9 mouse cellular contexts compared by ENCODE assay signal in the genomic region with DNA sequence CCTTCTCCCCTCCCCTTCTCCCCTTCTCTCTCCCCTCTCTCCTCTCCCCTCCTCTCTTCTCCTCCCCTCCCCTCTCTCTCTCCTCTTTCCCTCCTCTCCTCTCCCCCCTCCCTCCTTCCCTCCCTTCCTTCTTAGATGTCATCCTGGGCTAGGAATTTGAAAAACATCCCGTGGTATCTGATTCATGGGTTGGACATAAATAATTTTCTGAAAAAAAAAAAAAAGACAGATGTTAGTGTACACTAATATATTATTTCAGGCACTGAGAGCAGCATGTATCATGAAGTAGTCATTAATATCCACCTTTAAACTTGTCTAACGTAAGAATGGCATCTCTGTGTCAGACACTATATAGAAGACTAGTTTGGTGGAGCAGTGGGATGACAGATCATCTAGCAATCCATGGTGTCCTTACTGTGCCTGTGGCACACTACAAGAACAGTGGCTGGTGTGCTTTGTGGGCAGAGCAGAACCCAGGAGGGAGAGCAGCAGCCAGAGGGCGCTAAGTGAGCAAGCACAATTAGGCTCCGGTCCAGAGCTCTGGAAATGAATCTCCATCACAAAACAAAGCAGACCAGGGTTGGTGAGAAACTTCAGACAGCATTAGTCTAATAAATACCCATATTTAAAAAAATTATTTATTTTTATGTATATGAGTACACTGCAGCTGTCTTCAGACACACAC. TPM values are rescaled to one million over a fixed set of nuclear protein-coding genes. Genes with fewer than 3 reads are reported as not detected.
DNase-seq lines count a peak whose midpoint lies in the region; ATAC-seq and TF ChIP-seq lines count a peak whose summit lies in the region.
"Had no signal": no experiment of that assay in that cellular context is flagged by ENCODE, and none has a peak within 500 bp of the region (broad histone marks: within the 10 kb centered on the region; RNA-seq: fewer than 3 reads in every experiment).

No protein-coding gene starts in this region.

- TF ChIP-seq POLR2A in MEL (IDR thresholded peaks at IDR 0.05; ENCODE audit: control insufficient read depth in 1 of 2, insufficient read depth in 1 of 2, low read depth in 1 of 2, low read length in 2 of 2, poor library complexity in 1 of 2): no peak

- peak; percentile 25 for DNase-seq in gastrocnemius, postnatal 10 days
- DNase-seq in gastrocnemius, postnatal 25 days: no peak
- no peak for DNase-seq in liver, embryonic 14.5 days (ENCODE audit: low read depth in 3 of 3, low spot score in 3 of 3)
- no peak for DNase-seq in liver, embryonic 11.5 days (ENCODE audit: low spot score)
- peak; percentile 19 for DNase-seq in MEL (ENCODE audit: low read depth, low spot score)
- DNase-seq in liver, postnatal 0 days: no peak
- no peak for DNase-seq in left cerebral cortex, postnatal 14 days (ENCODE audit: low spot score in 2 of 2)

- H3K36me3 ChIP-seq in liver, embryonic 14.5 days (replicated peaks; ENCODE audit: control insufficient read depth, insufficient read depth, low read depth): no peaks in the 10 kb centered on the region
- H3K36me3 ChIP-seq in liver, embryonic 11.5 days (ENCODE audit: control insufficient read depth, insufficient read depth, low read length): no peaks in the 10 kb centered on the region
- no peaks in the 10 kb centered on the region for H3K36me3 ChIP-seq in MEL (ENCODE audit: control insufficient read depth in 1 of 2, insufficient read depth in 2 of 2, low read length in 2 of 2)
- H3K36me3 ChIP-seq in liver, postnatal 0 days (replicated peaks; ENCODE audit: insufficient read depth, low read length): no peaks in the 10 kb centered on the region
- H3K36me3 ChIP-seq: hindbrain, embryonic 15.5 days had no signal

- no peak overlapping the region for H3K9ac ChIP-seq in liver, embryonic 14.5 days (replicated peaks)
- H3K9ac ChIP-seq in liver, embryonic 11.5 days (ENCODE audit: low read depth, low read length): no peak overlapping the region
- no peak overlapping the region for H3K9ac ChIP-seq in MEL (ENCODE audit: control insufficient read depth, low read depth, low read length, poor library complexity, severe bottlenecking)
- no peak overlapping the region for H3K9ac ChIP-seq in liver, postnatal 0 days (replicated peaks)
- H3K9ac ChIP-seq: hindbrain, embryonic 15.5 days had no signal

- intact Hi-C loops in left cerebral cortex, postnatal 14 days (cut with DNase I): no loop called here

- peak; percentile 60 for TF ChIP-seq CTCF in liver, embryonic 14.5 days (IDR thresholded peaks at IDR 0.05; ENCODE audit: low read depth)
- peak; percentile 15 to 69 (median 50); a peak in 5 of 6 replicates for TF ChIP-seq CTCF in MEL (IDR thresholded peaks at IDR 0.05 in 2 of 3, conservative IDR thresholded peaks at IDR 0.05 in 1 of 3; ENCODE audit: control insufficient read depth in 1 of 3, insufficient read depth in 1 of 3, low read depth in 2 of 3, low read length in 3 of 3, poor library complexity in 1 of 3, severe bottlenecking in 1 of 3)
- TF ChIP-seq CTCF in liver, postnatal 0 days (IDR thresholded peaks at IDR 0.05; ENCODE audit: low read depth): peak; percentile 49

- no peak overlapping the region for H3K27ac ChIP-seq in liver, embryonic 14.5 days
- no peak overlapping the region for H3K27ac ChIP-seq in liver, embryonic 11.5 days (ENCODE audit: low read depth, low read length)
- no peak overlapping the region for H3K27ac ChIP-seq in MEL (ENCODE audit: control insufficient read depth, low read depth, low read length)
- no peak overlapping the region for H3K27ac ChIP-seq in liver, postnatal 0 days (ENCODE audit: low read depth)
- H3K27ac ChIP-seq: hindbrain, embryonic 15.5 days had no signal

- H3K79me2 ChIP-seq in MEL (ENCODE audit: control insufficient read depth, insufficient read depth, low read length, poor library complexity): no peaks in the 10 kb centered on the region

- no peak overlapping the region for H3K4me2 ChIP-seq in liver, embryonic 14.5 days (ENCODE audit: low read depth)
- H3K4me2 ChIP-seq in liver, embryonic 11.5 days: no peak overlapping the region
- H3K4me2 ChIP-seq in liver, postnatal 0 days (ENCODE audit: low read depth, low read length): no peak overlapping the region
- H3K4me2 ChIP-seq: hindbrain, embryonic 15.5 days had no signal

- H3K27me3 ChIP-seq in liver, embryonic 14.5 days (ENCODE audit: control insufficient read depth, insufficient read depth, low read length): no peaks in the 10 kb centered on the region
- H3K27me3 ChIP-seq in liver, embryonic 11.5 days (replicated peaks; ENCODE audit: control insufficient read depth, insufficient read depth, low read length): no peaks in the 10 kb centered on the region
- H3K27me3 ChIP-seq in MEL (ENCODE audit: control insufficient read depth in 1 of 2, insufficient read depth in 2 of 2, low read length in 2 of 2): peaks cover 9 to 10% of the 10 kb centered on the region in 2 experiments
- no peaks in the 10 kb centered on the region for H3K27me3 ChIP-seq in liver, postnatal 0 days (ENCODE audit: insufficient read depth, low read length)
- H3K27me3 ChIP-seq: hindbrain, embryonic 15.5 days had no signal

- no peak; the same call in 1 of the 2 replicates for TF ChIP-seq RAD21 in MEL (IDR thresholded peaks at IDR 0.05; ENCODE audit: low read depth, low read length)

- ATAC-seq in liver, embryonic 14.5 days (ENCODE audit: insufficient read depth): no peak
- no peak for ATAC-seq in liver, embryonic 11.5 days (replicated peaks; ENCODE audit: low FRiP score)
- ATAC-seq in liver, postnatal 0 days: no peak
- ATAC-seq in monocyte, adult 5-6 weeks (replicated peaks; ENCODE audit: insufficient number of reproducible peaks, low FRiP score, low TSS enrichment, poor library complexity, severe bottlenecking): no peak

- no peak for TF ChIP-seq EP300 in liver, embryonic 14.5 days (IDR thresholded peaks at IDR 0.05; ENCODE audit: low read depth)
- TF ChIP-seq EP300 in MEL (IDR thresholded peaks at IDR 0.05; ENCODE audit: low read depth in 1 of 2, low read length in 2 of 2): no peak
- TF ChIP-seq EP300 in liver, postnatal 0 days (IDR thresholded peaks at IDR 0.05; ENCODE audit: low read depth): no peak

- no peaks in the 10 kb centered on the region for H3K4me1 ChIP-seq in liver, embryonic 14.5 days (replicated peaks; ENCODE audit: control insufficient read depth in 2 of 2, insufficient read depth in 2 of 2, low read length in 1 of 2)
- H3K4me1 ChIP-seq in liver, embryonic 11.5 days (replicated peaks; ENCODE audit: control insufficient read depth, insufficient read depth, low read length): no peaks in the 10 kb centered on the region
- no peaks in the 10 kb centered on the region for H3K4me1 ChIP-seq in MEL (ENCODE audit: control insufficient read depth in 1 of 2, insufficient read depth in 2 of 2, low read length in 2 of 2)
- no peaks in the 10 kb centered on the region for H3K4me1 ChIP-seq in liver, postnatal 0 days (ENCODE audit: insufficient read depth)
- H3K4me1 ChIP-seq: hindbrain, embryonic 15.5 days had no signal

- WGBS in liver, embryonic 14.5 days (ENCODE audit: insufficient replicate concordance): 44% methylated on average over 4 of the region's 4 CpGs
- WGBS in liver, embryonic 11.5 days: 52% methylated on average over 4 of the region's 4 CpGs
- 61% methylated on average over 4 of the region's 4 CpGs for WGBS in liver, postnatal 0 days (ENCODE audit: insufficient replicate concordance)

- H3K9me3 ChIP-seq in liver, embryonic 14.5 days (ENCODE audit: control insufficient read depth, low read length): no peaks in the 10 kb centered on the region
- no peaks in the 10 kb centered on the region for H3K9me3 ChIP-seq in liver, embryonic 11.5 days (ENCODE audit: control insufficient read depth, low read length)
- H3K9me3 ChIP-seq in MEL (replicated peaks; ENCODE audit: insufficient read depth, low read length): no peaks in the 10 kb centered on the region
- no peaks in the 10 kb centered on the region for H3K9me3 ChIP-seq in liver, postnatal 0 days (ENCODE audit: low read length)
- H3K9me3 ChIP-seq: hindbrain, embryonic 15.5 days had no signal

- no peak overlapping the region for H3K4me3 ChIP-seq in liver, embryonic 14.5 days (ENCODE audit: insufficient read depth in 1 of 2, low read depth in 2 of 2, low read length in 2 of 2)
- no peak overlapping the region for H3K4me3 ChIP-seq in liver, embryonic 11.5 days (ENCODE audit: low read depth, low read length)
- no peak overlapping the region for H3K4me3 ChIP-seq in MEL (ENCODE audit: control insufficient read depth in 1 of 2, insufficient read depth in 1 of 2, low read depth in 2 of 2, low read length in 2 of 2)
- H3K4me3 ChIP-seq in liver, postnatal 0 days (ENCODE audit: low read depth, low read length): no peak overlapping the region
- H3K4me3 ChIP-seq: hindbrain, embryonic 15.5 days had no signal

TF ChIP-seq in MEL, 35 proteins besides CTCF, POLR2A, EP300 and RAD21 (continues in another document):
- no peak for TF ChIP-seq NELFE (IDR thresholded peaks at IDR 0.05; ENCODE audit: low read depth, low read length)
- TF ChIP-seq ZMIZ1 (IDR thresholded peaks at IDR 0.05; ENCODE audit: low read depth, low read length): no peak

RNA-seq across cellular contexts. Expression of gene Slc17a5, which starts 13.3 kb away (rescaled TPM):
- 1 to 10 TPM; 4.1 to 5.7 TPM for total RNA-seq in gastrocnemius, postnatal 10 days (2021)
- 1 to 10 TPM; 2.8 to 3.3 TPM for total RNA-seq in gastrocnemius, postnatal 25 days (2021)
- 1.7 and 2.4 TPM in 2 replicates for polyA plus RNA-seq in liver, embryonic 14.5 days (2012; rRNA removed)
- 3.2 and 3.8 TPM in 2 replicates for polyA plus RNA-seq in liver, embryonic 14.5 days (2014; fragmentation: Nextera tagmentation; extraction: Ambion mirVana)
- polyA plus RNA-seq in liver, embryonic 11.5 days (2014; fragmentation: Nextera tagmentation; extraction: Ambion mirVana): 7.9 and 8.5 TPM in 2 replicates
- 3.1 and 3.5 TPM in 2 replicates for total RNA-seq in MEL (2012; rRNA removed)
- 1 to 10 TPM in 1 of 2 experiments, not detected in 1; 4.1 TPM for polyA plus RNA-seq in MEL (2012; ENCODE audit: insufficient read depth in 1 of 2, insufficient read length in 2 of 2, low read depth in 1 of 2, low replicate concordance in 2 of 2, missing spikeins in 1 of 2)
- polyA plus RNA-seq in liver, postnatal 0 days (2015; fragmentation: Nextera tagmentation; extraction: Ambion mirVana): 5.2 and 6.2 TPM in 2 replicates
- total RNA-seq in monocyte, adult 5-6 weeks (2017): 9.0 to 13.2 TPM (median 9.8 TPM) in 3 replicates
- 10 to 100 TPM; 17.6 to 19.2 TPM for total RNA-seq in left cerebral cortex, postnatal 14 days (2021)

RNA-seq across cellular contexts. Expression of gene Cd109, which starts 14.2 kb away (rescaled TPM):
- total RNA-seq in gastrocnemius, postnatal 10 days (2021): 10 to 100 TPM in 1 of 2 experiments, 1 to 10 TPM in 1; 8.6 to 14.8 TPM
- total RNA-seq in gastrocnemius, postnatal 25 days (2021): 1 to 10 TPM in 1 of 2 experiments, under 1 TPM in 1; 0.59 to 1.5 TPM
- polyA plus RNA-seq in liver, embryonic 14.5 days (2012; rRNA removed): 0.05 and 0.07 TPM in 2 replicates
- polyA plus RNA-seq in liver, embryonic 14.5 days (2014; fragmentation: Nextera tagmentation; extraction: Ambion mirVana): 0.03 and 0.06 TPM in 2 replicates
- polyA plus RNA-seq in liver, embryonic 11.5 days (2014; fragmentation: Nextera tagmentation; extraction: Ambion mirVana): 0.82 and 1.2 TPM in 2 replicates
- total RNA-seq in MEL (2012; rRNA removed): not detected in 2 replicates
- not detected for polyA plus RNA-seq in MEL (2012; ENCODE audit: insufficient read depth in 1 of 2, insufficient read length in 2 of 2, low read depth in 1 of 2, low replicate concordance in 2 of 2, missing spikeins in 1 of 2)
- polyA plus RNA-seq in liver, postnatal 0 days (2015; fragmentation: Nextera tagmentation; extraction: Ambion mirVana): 0.04 TPM in 2 replicates
- total RNA-seq in monocyte, adult 5-6 weeks (2017): 0.29 TPM in 1 of 3 replicates, not detected in the others
- 1 to 10 TPM in 1 of 2 experiments, under 1 TPM in 1; 0.64 to 1.2 TPM for total RNA-seq in left cerebral cortex, postnatal 14 days (2021)

Comparison
In these comparisons a context has a peak if more than half of its experiments do, and no peak if none do; other contexts are left out.
1. DNase-seq: peak in gastrocnemius, postnatal 10 days (single experiment) and MEL (single experiment); none in gastrocnemius, postnatal 25 days (single experiment), liver, embryonic 14.5 days (0 of 3), liver, embryonic 11.5 days (single experiment), liver, postnatal 0 days (single experiment) and left cerebral cortex, postnatal 14 days (0 of 2).
2. Peak in every context shown above with its lines, with median percentiles within 50 percentile points of each other: CTCF ChIP-seq.